Mouse (Mus musculus): ENCODE measurements around the gene Huwe1.

GRCm38 (mm10) chrX:151832982-151833381 is 32.4 kb downstream of the Huwe1 start:
- TF ChIP-seq POLR2A (IDR thresholded peaks at IDR 0.05; ENCODE audit: insufficient read depth, low read depth, low read length) (no peak), CTCF (IDR thresholded peaks at IDR 0.05) (no peak)

Measured in heart, adult 2 months (tissue).